Mouse (Mus musculus) forelimb bud, embryonic 11.5 days (tissue): ENCODE measurements around the gene Gm42417.
A peak's percentile ranks its signal among the peaks of the same experiment; 100 is the strongest.

Experiments
- DNase-seq: peaks from one replicate; pipeline ENCODE4 v3.0.0-alpha.2; 2012; ENCODE audit warnings: low read depth, low spot score

Gm42417 gene

GRCm38 (mm10) chr1:36522210-36522609, 17.0 kb downstream of the Gm42417 start:
- DNase-seq = no peak

GRCm38 (mm10) chr1:36519626-36520025, 19.6 kb downstream of the Gm42417 start:
- DNase-seq = no peak

- no peak for DNase-seq
Measured at GRCm38 (mm10) chr1:36518259-36518658, 21.0 kb downstream of the Gm42417 start.

- peak; percentile 29 for DNase-seq
Measured at GRCm38 (mm10) chr1:36513718-36514117, 25.5 kb downstream of the Gm42417 start.

GRCm38 (mm10) chr1:36513310-36513709, 25.9 kb downstream of the Gm42417 start:
- DNase-seq = no peak

- no peak for DNase-seq
Measured at GRCm38 (mm10) chr1:36512966-36513280, 26.3 kb downstream of the Gm42417 start.

- DNase-seq = peak; percentile 33
Measured at GRCm38 (mm10) chr1:36512089-36512965, 26.9 kb downstream of the Gm42417 start.

GRCm38 (mm10) chr1:36511289-36512021, 27.8 kb downstream of the Gm42417 start, which contains the start of gene Cnnm3:
Gene Cnnm3 (plus strand): TSS chr1:36511867.
- peak; percentile 96 for DNase-seq

- no peak for DNase-seq
Measured at GRCm38 (mm10) chr1:36508238-36508637, 31.0 kb downstream of the Gm42417 start.

- DNase-seq = peak; percentile 80
Measured at GRCm38 (mm10) chr1:36501261-36501660, 38.0 kb downstream of the Gm42417 start.

- DNase-seq = no peak
Measured at GRCm38 (mm10) chr1:36497312-36497711, 41.9 kb downstream of the Gm42417 start.

GRCm38 (mm10) chr1:36496719-36497118, 42.5 kb downstream of the Gm42417 start:
- no peak for DNase-seq

GRCm38 (mm10) chr1:36493299-36493698, 45.9 kb downstream of the Gm42417 start:
- peak; percentile 21 for DNase-seq

GRCm38 (mm10) chr1:36492416-36493139, 46.7 kb downstream of the Gm42417 start:
- DNase-seq = peak; percentile 31

GRCm38 (mm10) chr1:36489661-36490060, 49.6 kb downstream of the Gm42417 start:
- DNase-seq = no peak

- no peak for DNase-seq
Measured at GRCm38 (mm10) chr1:36487111-36487510, 52.1 kb downstream of the Gm42417 start.

- no peak for DNase-seq
Measured at GRCm38 (mm10) chr1:36485080-36485479, 54.1 kb downstream of the Gm42417 start.

GRCm38 (mm10) chr1:36483825-36484224, 55.4 kb downstream of the Gm42417 start:
- no peak for DNase-seq
